Mouse (Mus musculus): ENCODE results near the gene Rars.
"Not testable (repeated sequence)": the region's sequence is repeated elsewhere in the genome, so short reads cannot be mapped to it uniquely, and the experiment has no call there.

Rars gene

GRCm38 (mm10) chr11:35834022-35834760 is at the start of gene Rars:
Gene Rars, minus strand, starts transcription at chr11:35834506.
- CTCF ChIA-PET, result no interaction called here

- CTCF ChIA-PET, result no interaction called here
Observed at GRCm38 (mm10) chr11:35882777-35883176, 48.5 kb upstream of the Rars start.

- CTCF ChIA-PET, result no interaction called here
Observed at GRCm38 (mm10) chr11:35878559-35878897, 44.2 kb upstream of the Rars start.

- CTCF ChIA-PET, result no interaction called here
Observed at GRCm38 (mm10) chr11:35877651-35878558, 43.6 kb upstream of the Rars start.

GRCm38 (mm10) chr11:35873624-35874244 is 39.4 kb upstream of the Rars start:
- CTCF ChIA-PET, result no interaction called here

- CTCF ChIA-PET, result no interaction called here
Observed at GRCm38 (mm10) chr11:35870961-35871360, 36.7 kb upstream of the Rars start.

- CTCF ChIA-PET, result no interaction called here
Observed at GRCm38 (mm10) chr11:35866140-35866539, 31.8 kb upstream of the Rars start.

- CTCF ChIA-PET, result no interaction called here
Observed at GRCm38 (mm10) chr11:35864981-35865604, 30.8 kb upstream of the Rars start.

GRCm38 (mm10) chr11:35863653-35864052 is 29.3 kb upstream of the Rars start:
- CTCF ChIA-PET, result no interaction called here

GRCm38 (mm10) chr11:35857395-35858067 is 23.2 kb upstream of the Rars start:
- CTCF ChIA-PET, result no interaction called here

GRCm38 (mm10) chr11:35856359-35857040 is 22.2 kb upstream of the Rars start:
- CTCF ChIA-PET, result no interaction called here

GRCm38 (mm10) chr11:35855567-35855966 is 21.3 kb upstream of the Rars start:
- CTCF ChIA-PET, result no interaction called here

GRCm38 (mm10) chr11:35854941-35855340 is 20.6 kb upstream of the Rars start:
- CTCF ChIA-PET, result no interaction called here

GRCm38 (mm10) chr11:35853651-35854050 is 19.3 kb upstream of the Rars start:
- CTCF ChIA-PET, result no interaction called here

GRCm38 (mm10) chr11:35852731-35853130 is 18.4 kb upstream of the Rars start:
- CTCF ChIA-PET, result no interaction called here

- CTCF ChIA-PET, result interaction anchor here (0.6 kb wide), 1 partner anchor 1841 kb away, joined by 4 read pairs; no protein-coding TSS in a partner anchor
Observed at GRCm38 (mm10) chr11:35844299-35844698, 10.0 kb upstream of the Rars start.

GRCm38 (mm10) chr11:35842560-35842959 is 8.3 kb upstream of the Rars start:
- CTCF ChIA-PET, result interaction anchor here (0.6 kb wide), 1 partner anchor 14 kb away, joined by 3 read pairs; no protein-coding TSS in a partner anchor

GRCm38 (mm10) chr11:35841738-35842325 is 7.5 kb upstream of the Rars start:
- CTCF ChIA-PET, result no interaction called here

- CTCF ChIA-PET, result not testable (repeated sequence)
Observed at GRCm38 (mm10) chr11:35840806-35841205, 6.5 kb upstream of the Rars start.

- CTCF ChIA-PET, result no interaction called here
Observed at GRCm38 (mm10) chr11:35840282-35840681, 6.0 kb upstream of the Rars start.

All from spleen, embryonic (tissue).